Mouse (Mus musculus) spleen, embryonic (tissue): ENCODE measurements around the gene 6030468B19Rik.

Source experiments
- CTCF ChIA-PET: fragments of 350-600 bp; sonication (Branson Sonifier 250); formaldehyde crosslinking; loops from one replicate; lab custom pipeline; 2022; lab: Charles Lee

Gene 6030468B19Rik

DNA sequence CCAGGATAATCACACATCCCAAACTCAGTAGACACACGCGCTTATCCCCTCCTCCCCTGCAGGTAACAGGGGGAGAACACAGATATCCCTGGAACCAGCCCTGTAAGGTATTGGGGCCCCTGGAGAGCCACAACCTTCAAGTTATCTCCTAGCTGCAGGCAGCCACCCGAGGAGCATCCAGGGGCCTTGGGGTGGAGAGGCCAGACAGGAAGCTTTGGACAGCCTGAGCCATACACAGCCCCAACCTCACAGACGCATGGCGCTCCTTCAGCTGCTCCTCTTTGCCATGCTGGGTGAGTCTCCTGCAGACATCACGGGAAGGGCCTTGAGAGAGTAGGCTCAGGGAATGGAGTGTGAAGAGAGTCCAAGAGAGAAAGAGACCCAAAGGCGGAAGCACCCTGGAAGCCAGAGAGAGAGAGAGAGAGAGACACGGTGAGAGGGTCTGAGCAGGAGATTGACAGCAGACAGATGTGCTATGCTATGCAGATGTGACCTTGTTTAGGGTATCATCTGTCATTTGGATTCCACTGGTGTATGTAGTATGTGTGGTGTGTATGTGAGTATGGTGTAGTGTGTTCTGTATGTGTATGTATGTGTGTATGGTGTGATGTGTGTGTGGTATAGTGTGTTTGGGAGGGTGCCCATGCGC is at the start of gene 6030468B19Rik:
TSS of gene 6030468B19Rik (plus strand) at position 150 of the 649 bp plus-strand sequence.
- CTCF ChIA-PET = no interaction called here

- CTCF ChIA-PET = no interaction called here
These were observed 48.8 kb upstream of the 6030468B19Rik start for GRCm38 (mm10) chr11:117748628-117749027.

DNA sequence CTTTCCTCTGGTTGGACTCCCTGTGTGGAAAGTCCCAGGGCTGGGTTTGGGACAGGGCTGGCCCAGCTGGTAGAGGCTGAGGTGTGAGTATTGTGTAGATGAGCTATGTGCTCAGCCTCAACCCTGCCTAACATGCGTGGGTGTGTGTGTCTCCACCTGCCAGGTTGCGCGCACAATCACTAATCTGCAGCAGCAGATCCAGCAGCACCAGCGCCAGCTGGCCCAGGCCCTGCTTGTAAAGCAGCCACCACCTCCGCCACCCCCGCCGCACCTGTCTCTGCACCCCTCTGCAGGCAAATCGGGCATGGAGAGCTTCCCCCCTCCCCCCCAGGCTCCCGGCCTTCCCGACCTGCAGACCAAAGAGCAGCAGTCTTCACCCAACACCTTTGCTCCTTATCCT is 48.0 kb upstream of the 6030468B19Rik start:
- CTCF ChIA-PET = interaction anchor here (0.5 kb wide), 1 partner anchor 1148 kb away, joined by 3 read pairs; no protein-coding TSS in a partner anchor

DNA sequence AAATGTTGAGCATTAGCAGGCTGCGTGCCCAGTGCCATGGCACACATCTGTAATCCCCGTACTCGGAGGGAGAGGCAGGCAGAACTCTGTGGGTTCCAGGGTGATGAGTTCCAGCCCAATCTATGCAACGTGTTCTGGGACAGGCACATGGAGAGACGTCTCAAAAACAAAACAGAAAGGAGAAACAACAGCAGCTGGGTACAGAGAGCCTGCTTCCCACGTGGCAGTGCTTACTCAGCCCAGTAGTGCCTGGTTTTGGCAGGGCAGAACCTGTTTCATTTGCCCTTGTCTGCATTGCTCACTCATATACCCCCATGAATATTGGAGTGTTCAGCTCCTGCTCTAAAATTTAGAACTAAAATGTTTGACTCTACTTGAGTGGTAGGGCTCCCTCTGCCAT is 45.9 kb upstream of the 6030468B19Rik start:
- CTCF ChIA-PET = no interaction called here

DNA sequence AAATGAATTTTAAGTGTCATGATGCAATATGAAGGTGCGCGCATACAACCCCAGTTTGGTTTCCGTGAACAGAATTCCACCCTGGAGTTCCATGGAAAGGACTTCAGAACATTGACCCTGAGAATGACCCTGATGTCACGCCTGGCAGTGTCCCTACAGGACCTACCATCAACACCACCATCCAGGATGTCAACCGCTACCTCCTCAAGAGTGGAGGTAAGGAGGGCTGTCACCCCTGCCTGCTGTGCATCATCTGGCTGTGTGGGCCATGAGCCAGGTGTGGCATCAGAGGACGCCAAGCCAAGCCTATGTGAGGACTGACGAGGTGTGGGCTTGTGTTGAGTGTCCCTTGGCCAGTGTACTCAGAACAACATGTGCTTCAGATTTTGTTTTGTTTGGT is 41.6 kb upstream of the 6030468B19Rik start:
- CTCF ChIA-PET = no interaction called here

- CTCF ChIA-PET = interaction anchor here (0.6 kb wide), 1 partner anchor 15 kb away, joined by 4 read pairs; no protein-coding TSS in a partner anchor
These were observed 38.2 kb upstream of the 6030468B19Rik start for GRCm38 (mm10) chr11:117759267-117759666.

DNA sequence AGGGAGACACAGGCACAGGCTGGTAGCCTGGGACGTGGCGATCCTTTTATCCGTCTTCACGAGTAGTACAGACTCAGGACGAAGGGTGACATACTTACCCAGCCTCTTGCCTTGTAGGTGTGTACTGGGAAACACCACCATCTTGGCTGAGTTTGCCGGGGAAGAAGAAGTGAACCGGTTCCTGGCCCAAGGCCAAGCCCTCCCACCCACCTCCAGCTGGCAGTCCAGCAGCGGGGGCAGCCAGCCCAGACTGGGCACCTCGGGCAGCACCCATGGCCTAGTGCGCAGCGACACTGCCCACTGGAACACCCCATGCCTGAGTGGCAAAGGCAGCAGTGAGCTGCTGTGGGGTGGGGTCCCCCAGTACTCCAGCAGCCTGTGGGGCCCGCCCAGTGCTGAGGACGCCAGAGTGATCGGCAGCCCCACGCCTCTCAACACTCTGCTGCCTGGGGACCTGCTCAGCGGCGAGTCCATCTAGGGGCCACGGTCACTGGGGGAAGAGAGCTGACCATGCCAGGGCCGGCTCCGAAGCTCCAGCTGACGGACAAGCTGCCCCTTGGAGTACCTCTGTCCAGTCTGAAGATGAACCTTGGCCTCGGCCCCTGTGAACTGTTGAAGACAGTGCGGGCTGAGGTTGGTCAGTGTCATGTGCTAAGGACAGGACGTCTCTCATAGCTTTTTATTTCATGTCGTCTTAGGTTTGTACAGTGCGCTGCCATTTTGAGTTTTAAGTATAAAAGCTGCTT is 36.9 kb upstream of the 6030468B19Rik start:
- CTCF ChIA-PET = no interaction called here

DNA sequence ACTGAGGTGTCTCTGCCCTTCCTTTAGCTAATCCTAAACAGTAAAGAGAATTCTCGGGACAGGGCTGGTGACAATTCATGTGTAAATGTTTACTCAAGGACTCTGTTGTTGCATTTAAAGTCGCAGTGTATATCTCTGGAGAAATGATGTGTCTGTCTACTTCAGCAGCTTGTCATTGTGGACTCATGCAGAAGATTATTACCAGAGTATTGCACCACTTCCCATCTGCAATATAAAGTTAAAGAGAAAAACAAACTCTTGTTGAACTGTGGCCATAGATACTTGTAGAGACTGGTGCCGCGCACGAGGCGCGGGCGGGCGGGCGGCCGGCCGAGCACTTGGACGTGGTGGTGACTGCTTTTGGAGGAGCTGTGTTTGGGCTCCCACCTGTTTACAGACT is 35.7 kb upstream of the 6030468B19Rik start:
- CTCF ChIA-PET = interaction anchor here (0.7 kb wide), 1 partner anchor 30 kb away, joined by 4 read pairs; no protein-coding TSS in a partner anchor

- CTCF ChIA-PET = interaction anchor here (0.7 kb wide), 1 partner anchor 29 kb away, joined by 4 read pairs; no protein-coding TSS in a partner anchor
These were observed 35.2 kb upstream of the 6030468B19Rik start for GRCm38 (mm10) chr11:117762246-117762645.

DNA sequence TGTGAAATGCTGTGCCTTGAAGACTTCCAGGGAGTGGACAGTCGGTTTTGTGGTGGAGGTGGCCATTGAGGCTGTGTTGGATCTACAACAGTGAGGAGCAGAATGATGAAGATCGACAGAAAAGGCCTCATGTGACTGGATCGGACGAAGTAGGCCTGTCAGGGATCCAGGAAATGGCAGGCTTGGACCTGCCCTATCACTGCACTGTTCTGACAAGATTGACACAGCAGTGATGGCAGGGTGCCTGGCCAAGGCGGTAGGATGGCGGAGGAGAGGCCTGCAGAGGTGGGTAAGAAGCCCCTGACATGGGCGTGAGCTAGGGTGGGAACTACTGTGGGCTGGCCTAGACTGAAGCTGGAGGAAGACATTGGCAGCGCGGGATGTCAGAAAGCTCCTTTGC is 33.1 kb upstream of the 6030468B19Rik start:
- CTCF ChIA-PET = no interaction called here

DNA sequence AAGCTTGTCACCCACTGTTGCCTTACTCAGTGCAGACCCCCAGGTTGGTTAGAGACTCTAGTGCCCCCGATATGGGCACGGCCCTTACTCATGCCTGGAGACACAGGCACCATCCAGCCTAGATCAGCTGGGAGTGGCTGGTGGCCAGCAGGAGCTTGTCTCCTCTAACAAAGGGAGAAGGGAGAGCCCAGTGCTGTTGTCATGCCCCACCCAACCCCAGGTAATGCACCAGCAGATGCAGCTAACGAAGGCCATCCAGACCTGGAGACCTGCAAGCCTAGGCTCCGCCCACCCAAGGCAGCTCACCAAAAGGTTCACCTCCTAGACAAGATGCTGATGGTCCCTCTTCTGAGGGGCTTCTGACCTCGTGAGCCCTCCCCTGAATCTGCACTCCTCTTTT is 32.1 kb upstream of the 6030468B19Rik start:
- CTCF ChIA-PET = interaction anchor here (0.7 kb wide), 1 partner anchor 55 kb away, joined by 4 read pairs; no protein-coding TSS in a partner anchor

GRCm38 (mm10) chr11:117766275-117766674 is 31.2 kb upstream of the 6030468B19Rik start:
- CTCF ChIA-PET = interaction anchor here (0.5 kb wide), 1 partner anchor 173 kb away, joined by 3 read pairs; no protein-coding TSS in a partner anchor

- CTCF ChIA-PET = interaction anchor here (0.6 kb wide), 2 partner anchors 44 to 588 kb away, joined by 3 to 7 read pairs; no protein-coding TSS in a partner anchor
These were observed 28.5 kb upstream of the 6030468B19Rik start for GRCm38 (mm10) chr11:117768725-117769682.

DNA sequence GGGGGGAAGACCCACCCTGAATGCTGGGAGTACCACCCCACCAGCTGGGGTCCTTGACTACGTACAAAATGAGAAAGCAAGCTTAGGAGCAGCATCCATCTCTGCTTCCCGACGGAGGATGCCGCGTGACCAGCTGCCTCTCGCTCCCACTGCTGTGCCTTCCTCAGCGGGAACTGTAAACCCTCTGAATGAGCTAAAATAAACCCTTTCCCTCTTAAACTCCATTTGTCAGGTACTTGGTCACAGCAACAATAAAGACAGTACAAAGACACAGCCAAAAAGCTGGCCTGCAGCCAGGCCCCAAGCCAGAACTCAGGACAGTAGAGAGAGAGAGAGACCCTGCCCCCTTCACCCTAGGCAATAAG is 27.8 kb upstream of the 6030468B19Rik start:
- CTCF ChIA-PET = interaction anchor here (0.6 kb wide), 1 partner anchor 45 kb away, joined by 3 read pairs; no protein-coding TSS in a partner anchor

DNA sequence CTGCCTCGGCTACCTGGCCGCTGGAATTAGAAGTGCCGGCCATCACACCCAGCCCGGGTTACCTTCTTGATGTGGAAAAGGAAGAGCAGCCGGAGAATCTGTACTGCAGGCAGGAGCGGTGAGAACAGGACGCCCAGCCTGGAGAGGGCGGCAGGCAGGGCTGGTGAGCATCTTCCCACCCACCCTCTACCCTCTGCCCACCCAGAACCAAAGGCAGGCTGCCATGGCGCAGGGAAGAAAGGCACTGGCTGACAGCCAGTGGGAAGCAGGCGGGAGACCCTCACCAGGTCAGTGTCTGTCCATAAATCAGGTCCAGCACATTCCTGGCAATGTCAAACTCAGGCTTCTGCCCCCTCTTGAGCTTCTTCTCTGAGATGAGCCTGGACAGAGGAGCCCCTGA is 27.1 kb upstream of the 6030468B19Rik start:
- CTCF ChIA-PET = no interaction called here

- CTCF ChIA-PET = interaction anchor here (0.7 kb wide), 1 partner anchor 106 kb away, joined by 3 read pairs; no protein-coding TSS in a partner anchor
These were observed 25.1 kb upstream of the 6030468B19Rik start for GRCm38 (mm10) chr11:117772352-117772751.

DNA sequence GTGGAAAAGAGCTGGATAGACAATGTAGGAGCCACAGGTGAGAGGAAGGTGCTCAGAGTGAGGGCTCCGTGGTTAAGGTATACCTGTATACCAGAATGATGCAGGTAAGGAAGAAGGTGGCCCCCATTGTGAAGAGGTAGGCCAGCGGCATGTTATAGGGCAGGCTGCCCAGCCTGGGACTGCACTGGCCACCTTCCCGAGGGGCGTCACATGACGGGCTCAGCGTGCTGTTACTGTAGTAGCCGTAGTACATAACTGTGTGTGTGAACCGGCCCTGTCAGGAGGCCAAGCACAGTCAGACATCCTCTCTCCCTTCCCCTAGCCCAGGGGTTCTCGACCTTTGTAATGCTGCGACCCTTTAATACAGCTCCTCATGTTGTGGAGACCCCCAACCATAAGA is 22.5 kb upstream of the 6030468B19Rik start:
- CTCF ChIA-PET = no interaction called here

DNA sequence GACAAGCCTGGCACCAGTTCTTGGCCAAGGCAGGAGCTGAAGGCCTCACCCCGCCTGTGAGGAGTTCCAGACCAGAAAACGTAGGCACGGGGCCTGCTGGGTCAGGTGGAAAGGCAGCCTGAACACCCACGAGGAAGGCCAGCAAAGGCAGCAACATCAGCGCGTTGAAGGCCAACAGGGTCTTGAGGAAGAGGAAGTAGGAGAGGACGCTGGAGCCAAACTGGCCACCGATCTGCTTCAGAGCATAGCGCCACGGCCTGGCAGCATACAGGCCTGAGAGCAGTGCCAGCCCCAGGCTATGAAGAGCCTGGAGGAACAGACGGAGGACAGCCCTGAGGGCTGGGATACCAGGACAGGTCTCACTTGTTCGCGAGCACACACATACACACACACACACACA is 21.9 kb upstream of the 6030468B19Rik start:
- CTCF ChIA-PET = no interaction called here

GRCm38 (mm10) chr11:117776085-117776792 is 21.2 kb upstream of the 6030468B19Rik start:
- CTCF ChIA-PET = no interaction called here

GRCm38 (mm10) chr11:117777111-117777510 is 20.3 kb upstream of the 6030468B19Rik start:
- CTCF ChIA-PET = no interaction called here

- CTCF ChIA-PET = no interaction called here
These were observed 19.4 kb upstream of the 6030468B19Rik start for GRCm38 (mm10) chr11:117778031-117778430.
